Comparison of ENCODE assay signal across 29 mouse cellular contexts in the genomic region with DNA sequence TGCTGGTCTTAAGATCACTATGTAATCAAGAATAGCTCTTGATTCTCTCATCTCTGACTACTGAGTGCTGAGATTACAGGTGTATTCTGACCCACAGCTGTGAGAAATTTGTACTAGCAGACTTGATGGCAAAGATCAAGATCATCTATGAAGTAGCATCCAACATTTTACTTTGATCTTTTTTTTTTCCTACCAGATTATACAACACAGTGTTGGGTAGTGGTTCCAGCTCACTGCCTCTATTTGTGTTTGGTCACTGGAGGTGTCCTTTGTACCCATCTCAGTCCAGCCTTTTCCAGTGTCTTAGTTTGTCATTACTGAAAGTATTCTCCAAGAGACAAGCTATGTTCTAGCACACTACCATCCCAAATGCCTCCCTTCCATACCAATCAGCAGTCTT. TPM values are rescaled to one million over a fixed set of nuclear protein-coding genes. Genes with fewer than 3 reads are reported as not detected.
DNase-seq lines count a peak whose midpoint lies in the region; ATAC-seq and TF ChIP-seq lines count a peak whose summit lies in the region.
"Had no signal": no experiment of that assay in that cellular context is flagged by ENCODE, and none has a peak within 500 bp of the region (broad histone marks: within the 10 kb centered on the region; RNA-seq: fewer than 3 reads in every experiment).

No protein-coding gene starts in this region.

- no peak overlapping the region for H3K9ac ChIP-seq in kidney, embryonic 16.5 days (replicated peaks; ENCODE audit: low read length)
- H3K9ac ChIP-seq in kidney, embryonic 15.5 days: no peak overlapping the region
- H3K9ac ChIP-seq: embryonic facial prominence, embryonic 12.5 days; embryonic facial prominence, embryonic 15.5 days; forebrain, embryonic 12.5 days; forebrain, embryonic 15.5 days; heart, embryonic 12.5 days; heart, embryonic 15.5 days; hindbrain, embryonic 14.5 days had no signal

- peaks cover 6% of the 10 kb centered on the region; the same call in 1 of the 2 replicates for H3K4me1 ChIP-seq in kidney, adult 2 months (ENCODE audit: control insufficient read depth, insufficient read depth, low read length)
- H3K4me1 ChIP-seq in kidney, embryonic 16.5 days (ENCODE audit: insufficient read depth, low read length): no peaks in the 10 kb centered on the region
- H3K4me1 ChIP-seq in kidney, embryonic 15.5 days: no peaks in the 10 kb centered on the region
- H3K4me1 ChIP-seq: embryonic facial prominence, embryonic 12.5 days; embryonic facial prominence, embryonic 15.5 days; forebrain, embryonic 12.5 days; forebrain, embryonic 15.5 days; heart, embryonic 12.5 days; heart, embryonic 15.5 days had no signal

- no peak for TF ChIP-seq POLR2A in kidney, adult 2 months (IDR thresholded peaks at IDR 0.05; ENCODE audit: low read depth, low read length)

- no peaks in the 10 kb centered on the region for H3K36me3 ChIP-seq in kidney, adult 2 months (ENCODE audit: control insufficient read depth, insufficient read depth, low read length)
- H3K36me3 ChIP-seq in kidney, embryonic 16.5 days (ENCODE audit: insufficient read depth, low read length): no peaks in the 10 kb centered on the region
- no peaks in the 10 kb centered on the region for H3K36me3 ChIP-seq in kidney, embryonic 15.5 days
- H3K36me3 ChIP-seq: embryonic facial prominence, embryonic 12.5 days; embryonic facial prominence, embryonic 15.5 days; forebrain, embryonic 12.5 days; forebrain, embryonic 15.5 days; G1E; heart, embryonic 12.5 days; heart, embryonic 15.5 days had no signal

- H3K9me3 ChIP-seq in kidney, embryonic 16.5 days (ENCODE audit: low read length): no peaks in the 10 kb centered on the region
- no peaks in the 10 kb centered on the region for H3K9me3 ChIP-seq in kidney, embryonic 15.5 days (replicated peaks)
- H3K9me3 ChIP-seq: embryonic facial prominence, embryonic 12.5 days; embryonic facial prominence, embryonic 15.5 days; forebrain, embryonic 12.5 days; forebrain, embryonic 15.5 days; G1E; heart, embryonic 12.5 days; heart, embryonic 15.5 days had no signal

- H3K27ac ChIP-seq in kidney, adult 2 months (ENCODE audit: insufficient read depth, low read depth, low read length): no peak overlapping the region
- no peak overlapping the region for H3K27ac ChIP-seq in kidney, embryonic 16.5 days (ENCODE audit: low read length)
- no peak overlapping the region for H3K27ac ChIP-seq in kidney, embryonic 15.5 days
- H3K27ac ChIP-seq: embryonic facial prominence, embryonic 12.5 days; embryonic facial prominence, embryonic 15.5 days; forebrain, embryonic 12.5 days; forebrain, embryonic 15.5 days; heart, embryonic 15.5 days; hindbrain, embryonic 14.5 days had no signal

- H3K4me2 ChIP-seq in kidney, embryonic 16.5 days (replicated peaks; ENCODE audit: low read depth, low read length): no peak overlapping the region
- no peak overlapping the region for H3K4me2 ChIP-seq in kidney, embryonic 15.5 days
- H3K4me2 ChIP-seq: embryonic facial prominence, embryonic 12.5 days; embryonic facial prominence, embryonic 15.5 days; forebrain, embryonic 12.5 days; forebrain, embryonic 15.5 days; heart, embryonic 12.5 days; heart, embryonic 15.5 days; hindbrain, embryonic 14.5 days had no signal

- DNase-seq in kidney, adult 2 months: peak; percentile 74
- DNase-seq in kidney, postnatal 10 days: no peak
- peak; percentile 22 for DNase-seq in kidney, postnatal 14 days
- DNase-seq in kidney, postnatal 36 days: peak; percentile 15 to 65
- no peak for DNase-seq in heart, postnatal 36 days
- DNase-seq: adrenal gland, adult 2 months; adrenal gland, postnatal 14 days; B cell, adult 2 months; cerebellum, adult 11 months; cerebellum, adult 2 months; cerebellum, adult 9-11 months; cerebellum, postnatal 25 days; gastrocnemius, postnatal 25 days; heart, adult 18-20 months; heart, postnatal 10 days; heart, postnatal 4 days had no signal

- no peak; the same call in 1 of the 2 replicates for ATAC-seq in kidney, embryonic 16.5 days (ENCODE audit: low FRiP score, low TSS enrichment)
- 0 out of 2 replicates have a peak, but pooled peaks have one; percentile 18 for ATAC-seq in kidney, embryonic 15.5 days (replicated peaks; ENCODE audit: low FRiP score)
- ATAC-seq: forebrain, embryonic 15.5 days; Patski had no signal

- no peak for TF ChIP-seq CTCF in kidney, adult 2 months (conservative IDR thresholded peaks at IDR 0.05; ENCODE audit: insufficient read depth, insufficient read length, low read depth, low read length)

- no peak overlapping the region for H3K4me3 ChIP-seq in kidney, adult 2 months (ENCODE audit: insufficient read depth, low read depth, low read length)
- no peak overlapping the region for H3K4me3 ChIP-seq in kidney, embryonic 16.5 days (ENCODE audit: low read length)
- no peak overlapping the region for H3K4me3 ChIP-seq in kidney, embryonic 15.5 days (replicated peaks)
- H3K4me3 ChIP-seq: embryonic facial prominence, embryonic 12.5 days; embryonic facial prominence, embryonic 15.5 days; forebrain, embryonic 12.5 days; forebrain, embryonic 15.5 days; heart, embryonic 12.5 days; heart, embryonic 15.5 days had no signal

- intact Hi-C loops in heart, postnatal 36 days (cut with DNase I): no loop called here

- no peaks in the 10 kb centered on the region for H3K27me3 ChIP-seq in kidney, adult 2 months (replicated peaks; ENCODE audit: control insufficient read depth, insufficient read depth, low read length)
- no peaks in the 10 kb centered on the region; the same call in 1 of the 2 replicates for H3K27me3 ChIP-seq in kidney, embryonic 16.5 days (ENCODE audit: insufficient read depth, low read length)
- peaks cover 3% of the 10 kb centered on the region; the same call in 1 of the 2 replicates for H3K27me3 ChIP-seq in kidney, embryonic 15.5 days
- H3K27me3 ChIP-seq: CH12.LX; embryonic facial prominence, embryonic 12.5 days; embryonic facial prominence, embryonic 15.5 days; forebrain, embryonic 12.5 days; forebrain, embryonic 15.5 days; heart, embryonic 12.5 days; heart, embryonic 15.5 days had no signal

RNA-seq across cellular contexts. Expression of gene 5430427O19Rik, which starts 5.8 kb away (rescaled TPM):
- polyA plus RNA-seq in kidney, adult 2 months (2012; rRNA removed): 0.05 and 0.08 TPM in 2 replicates
- polyA plus RNA-seq in kidney, embryonic 16.5 days (2015; fragmentation: Nextera tagmentation; extraction: Ambion mirVana): 0.07 and 0.15 TPM in 2 replicates
- 0.06 and 0.10 TPM in 2 replicates for polyA plus RNA-seq in kidney, embryonic 15.5 days (2015; fragmentation: Nextera tagmentation; extraction: Ambion mirVana)
- total RNA-seq in heart, postnatal 36 days (2021): under 1 TPM; 0.22 TPM
- polyA plus RNA-seq: adrenal gland, adult 2 months; hindbrain, embryonic 11.5 days; Patski had no signal

Comparison
In these comparisons a context has a peak if more than half of its experiments do, and no peak if none do; other contexts are left out.
1. DNase-seq: peak in kidney, adult 2 months (single experiment), kidney, postnatal 14 days (single experiment) and kidney, postnatal 36 days (2 of 2); none in kidney, postnatal 10 days (single experiment) and heart, postnatal 36 days (0 of 2).